Mouse (Mus musculus): ENCODE data around the gene Rxylt1. TPM values are rescaled to one million over a fixed set of nuclear protein-coding genes. Genes with fewer than 3 reads are reported as not detected.

Gene Rxylt1
- polyA plus RNA-seq, 1 experiment from 2014 or later = 40.0 TPM

- H3K27me3 ChIP-seq (ENCODE audit: insufficient read depth, poor library complexity, severe bottlenecking) = peaks cover 38% of the 10 kb centered on the region
- no peak for DNase-seq (ENCODE audit: low spot score)
- peaks cover 3% of the 10 kb centered on the region; the same call in 1 of the 2 replicates for H3K36me3 ChIP-seq
- 76% methylated on average over 5 of the region's 5 CpGs for WGBS
- no peaks in the 10 kb centered on the region for H3K9me3 ChIP-seq
- 0 out of 2 replicates have a peak, but pooled peaks cover 6% of the 10 kb centered on the region for H3K4me1 ChIP-seq
- H3K4me3 ChIP-seq = no peak overlapping the region
- H3K27ac ChIP-seq = no peak overlapping the region
Measured at GRCm38 (mm10) chr10:122033271-122033670, 63.9 kb downstream of the Rxylt1 start.

- 0 out of 2 replicates have a peak, but pooled peaks cover 2% of the 10 kb centered on the region for H3K36me3 ChIP-seq
- peaks cover 10% of the 10 kb centered on the region for H3K4me1 ChIP-seq
- H3K27ac ChIP-seq = no peak overlapping the region
- DNase-seq (ENCODE audit: low spot score) = no peak
- 78% methylated on average over 5 of the region's 5 CpGs for WGBS
- peaks cover 50% of the 10 kb centered on the region for H3K27me3 ChIP-seq (ENCODE audit: insufficient read depth, poor library complexity, severe bottlenecking)
- H3K9me3 ChIP-seq = no peaks in the 10 kb centered on the region
- H3K4me3 ChIP-seq = no peak overlapping the region
Measured at GRCm38 (mm10) chr10:122030420-122030819, 66.8 kb downstream of the Rxylt1 start.

GRCm38 (mm10) chr10:122029738-122030137, 67.4 kb downstream of the Rxylt1 start:
- no peak overlapping the region for H3K27ac ChIP-seq
- DNase-seq (ENCODE audit: low spot score) = no peak
- peaks cover 50% of the 10 kb centered on the region for H3K27me3 ChIP-seq (ENCODE audit: insufficient read depth, poor library complexity, severe bottlenecking)
- peaks cover 12% of the 10 kb centered on the region for H3K4me1 ChIP-seq
- 82% methylated on average over 7 of the region's 7 CpGs for WGBS
- 0 out of 2 replicates have a peak, but pooled peaks cover 2% of the 10 kb centered on the region for H3K36me3 ChIP-seq
- no peaks in the 10 kb centered on the region for H3K9me3 ChIP-seq
- no peak overlapping the region for H3K4me3 ChIP-seq

Other genes starting within 250 kb of the Rxylt1 start
- 5.5 and 6.8 TPM in 2 replicates for gene Srgap1, start 50.1 kb downstream of the Rxylt1 start, polyA plus RNA-seq (2016; fragmentation: Nextera tagmentation; extraction: Ambion mirVana)

Data from heart, embryonic 10.5 days (tissue).